Mouse (Mus musculus): Measurements from ENCODE around the gene Srgap2. TPM values are rescaled to one million over a fixed set of nuclear protein-coding genes. Genes with fewer than 3 reads are reported as not detected.
A peak's percentile ranks its signal among the peaks of the same experiment; 100 is the strongest.

The Srgap2 gene
- polyA plus RNA-seq, 1 experiment from 2014 or later: 16.9 TPM

GRCm38 (mm10) chr1:131546798-131547690 lies 19.9 kb upstream of the Srgap2 start:
- Histone ChIP-seq H3K27me3 (ENCODE audit: low read depth, poor library complexity, severe bottlenecking) (no peaks in the 10 kb centered on the region), H3K4me3 (no peak overlapping the region), H3K27ac (replicated peaks) (no peak overlapping the region), H3K9me3 (replicated peaks) (no peaks in the 10 kb centered on the region), H3K4me1 (peaks cover 9% of the 10 kb centered on the region), H3K36me3 (no peaks in the 10 kb centered on the region)
- no peak for DNase-seq (ENCODE audit: low spot score)
- whole genome bisulfite sequencing: 82% methylated on average over 13 of the region's 13 CpGs

GRCm38 (mm10) chr1:131543886-131544565 lies 16.9 kb upstream of the Srgap2 start:
- Histone ChIP-seq H3K27ac (replicated peaks) (no peak overlapping the region), H3K9me3 (replicated peaks) (no peaks in the 10 kb centered on the region), H3K36me3 (peaks cover 12% of the 10 kb centered on the region), H3K4me3 (no peak overlapping the region), H3K27me3 (ENCODE audit: low read depth, poor library complexity, severe bottlenecking) (no peaks in the 10 kb centered on the region), H3K4me1 (peaks cover 17% of the 10 kb centered on the region)
- 89% methylated on average over 7 of the region's 7 CpGs for WGBS
- no peak for DNase-seq (ENCODE audit: low spot score)

GRCm38 (mm10) chr1:131541903-131542302 lies 14.8 kb upstream of the Srgap2 start:
- 96% methylated on average over 5 of the region's 5 CpGs for WGBS
- Histone ChIP-seq H3K4me1 (peaks cover 9% of the 10 kb centered on the region), H3K27ac (replicated peaks) (no peak overlapping the region), H3K9me3 (replicated peaks) (no peaks in the 10 kb centered on the region), H3K36me3 (peaks cover 23% of the 10 kb centered on the region), H3K4me3 (no peak overlapping the region), H3K27me3 (ENCODE audit: low read depth, poor library complexity, severe bottlenecking) (no peaks in the 10 kb centered on the region)
- DNase-seq (ENCODE audit: low spot score): no peak

- no peak overlapping the region for H3K4me3 ChIP-seq
- H3K9me3 ChIP-seq (replicated peaks): no peaks in the 10 kb centered on the region
- no peak for DNase-seq (ENCODE audit: low spot score)
- 65% methylated on average over 3 of the region's 3 CpGs for WGBS
- H3K4me1 ChIP-seq: peaks cover 9% of the 10 kb centered on the region
- no peaks in the 10 kb centered on the region for H3K27me3 ChIP-seq (ENCODE audit: low read depth, poor library complexity, severe bottlenecking)
- H3K27ac ChIP-seq (replicated peaks): 0 out of 2 replicates have a peak overlapping the region, but pooled peaks have one; percentile 42
- peaks cover 27% of the 10 kb centered on the region for H3K36me3 ChIP-seq
These were observed 14.3 kb upstream of the Srgap2 start for GRCm38 (mm10) chr1:131541431-131541830.

- Histone ChIP-seq H3K4me1 (peaks cover 9% of the 10 kb centered on the region), H3K4me3 (no peak overlapping the region), H3K27ac (replicated peaks) (no peak overlapping the region), H3K9me3 (replicated peaks) (no peaks in the 10 kb centered on the region), H3K36me3 (peaks cover 30% of the 10 kb centered on the region), H3K27me3 (ENCODE audit: low read depth, poor library complexity, severe bottlenecking) (no peaks in the 10 kb centered on the region)
- WGBS: 58% methylated on average over 5 of the region's 5 CpGs
- DNase-seq (ENCODE audit: low spot score): no peak
These were observed 13.6 kb upstream of the Srgap2 start for GRCm38 (mm10) chr1:131540795-131541194.

GRCm38 (mm10) chr1:131539771-131540170 lies 12.6 kb upstream of the Srgap2 start:
- no peak overlapping the region for H3K27ac ChIP-seq (replicated peaks)
- 94% methylated on average over 4 of the region's 4 CpGs for WGBS

GRCm38 (mm10) chr1:131528561-131529166 lies 1.5 kb upstream of the Srgap2 start:
- no peaks in the 10 kb centered on the region for H3K27me3 ChIP-seq (ENCODE audit: low read depth, poor library complexity, severe bottlenecking)
- WGBS: 3% methylated on average over 9 of the region's 9 CpGs
- H3K4me3 ChIP-seq: peak overlapping the region; percentile 91
- peak; percentile 34 for DNase-seq (ENCODE audit: low spot score)
- H3K9me3 ChIP-seq (replicated peaks): no peaks in the 10 kb centered on the region
- H3K27ac ChIP-seq (replicated peaks): peak overlapping the region; percentile 93
- peaks cover 61% of the 10 kb centered on the region for H3K4me1 ChIP-seq
- 0 out of 2 replicates have a peak, but pooled peaks cover 2% of the 10 kb centered on the region for H3K36me3 ChIP-seq

More at GRCm38 (mm10) chr1:131539771-131540170, 12.6 kb upstream of the Srgap2 start:
- Histone ChIP-seq H3K36me3 (peaks cover 39% of the 10 kb centered on the region), H3K4me1 (peaks cover 9% of the 10 kb centered on the region), H3K4me3 (no peak overlapping the region), H3K27me3 (ENCODE audit: low read depth, poor library complexity, severe bottlenecking) (no peaks in the 10 kb centered on the region), H3K9me3 (replicated peaks) (no peaks in the 10 kb centered on the region)
- no peak for DNase-seq (ENCODE audit: low spot score)

GRCm38 (mm10) chr1:131528081-131528507 lies 942 bp upstream of the Srgap2 start:
- DNase-seq (ENCODE audit: low spot score): no peak
- no peaks in the 10 kb centered on the region for H3K36me3 ChIP-seq
- H3K4me3 ChIP-seq: peak overlapping the region; percentile 91
- no peaks in the 10 kb centered on the region for H3K27me3 ChIP-seq (ENCODE audit: low read depth, poor library complexity, severe bottlenecking)
- H3K9me3 ChIP-seq (replicated peaks): no peaks in the 10 kb centered on the region
- WGBS: under 1% methylated on average over 34 of the region's 34 CpGs
- peak overlapping the region; percentile 93 for H3K27ac ChIP-seq (replicated peaks)
- H3K4me1 ChIP-seq: peaks cover 66% of the 10 kb centered on the region

- H3K36me3 ChIP-seq: no peaks in the 10 kb centered on the region
- peaks cover 75% of the 10 kb centered on the region for H3K4me1 ChIP-seq
- peak; percentile 79 for DNase-seq (ENCODE audit: low spot score)
- under 1% methylated on average over 81 of the region's 81 CpGs for WGBS
- H3K27ac ChIP-seq (replicated peaks): peak overlapping the region; percentile 94
- H3K9me3 ChIP-seq (replicated peaks): no peaks in the 10 kb centered on the region
- no peaks in the 10 kb centered on the region for H3K27me3 ChIP-seq (ENCODE audit: low read depth, poor library complexity, severe bottlenecking)
- H3K4me3 ChIP-seq: peak overlapping the region; percentile 91
These were observed 531 bp downstream of the Srgap2 start for GRCm38 (mm10) chr1:131526371-131527270.

- Histone ChIP-seq H3K27ac (replicated peaks) (peak overlapping the region; percentile 94), H3K4me1 (peaks cover 70% of the 10 kb centered on the region), H3K36me3 (no peaks in the 10 kb centered on the region), H3K27me3 (ENCODE audit: low read depth, poor library complexity, severe bottlenecking) (no peaks in the 10 kb centered on the region), H3K4me3 (peak overlapping the region; percentile 91), H3K9me3 (replicated peaks) (no peaks in the 10 kb centered on the region)
- DNase-seq (ENCODE audit: low spot score): peak; percentile 69
- WGBS: 0% methylated on average over 40 of the region's 41 CpGs
These were observed 1.4 kb downstream of the Srgap2 start for GRCm38 (mm10) chr1:131525586-131526271.

- peak overlapping the region; percentile 94 for H3K27ac ChIP-seq (replicated peaks)
- WGBS: under 1% methylated on average over 26 of the region's 26 CpGs
- H3K9me3 ChIP-seq (replicated peaks): no peaks in the 10 kb centered on the region
- H3K4me1 ChIP-seq: peaks cover 66% of the 10 kb centered on the region
- H3K27me3 ChIP-seq (ENCODE audit: low read depth, poor library complexity, severe bottlenecking): no peaks in the 10 kb centered on the region
- H3K4me3 ChIP-seq: peak overlapping the region; percentile 91
- no peaks in the 10 kb centered on the region for H3K36me3 ChIP-seq
- DNase-seq (ENCODE audit: low spot score): peak; percentile 57
These were observed 2.0 kb downstream of the Srgap2 start for GRCm38 (mm10) chr1:131525101-131525585.

All from midbrain, embryonic 10.5 days (tissue).